Comparison of ENCODE assay signal across 10 mouse cellular contexts in genomic region chr11:30243591-30243990, GRCm38 (mm10). TPM values are rescaled to one million over a fixed set of nuclear protein-coding genes. Genes with fewer than 3 reads are reported as not detected.
A peak's percentile ranks its signal among the peaks of the same experiment; 100 is the strongest.
DNase-seq lines count a peak whose midpoint lies in the region; ATAC-seq and TF ChIP-seq lines count a peak whose summit lies in the region.
"Had no signal": no experiment of that assay in that cellular context is flagged by ENCODE, and none has a peak within 500 bp of the region (broad histone marks: within the 10 kb centered on the region; RNA-seq: fewer than 3 reads in every experiment).

No protein-coding gene starts in this region.

- no peak for TF ChIP-seq POLR2A in limb, embryonic 14.5 days (IDR thresholded peaks at IDR 0.05; ENCODE audit: borderline replicate concordance, extremely low read depth, insufficient read depth, insufficient read length)

- no peaks in the 10 kb centered on the region for H3K9me3 ChIP-seq in forebrain, embryonic 15.5 days
- H3K9me3 ChIP-seq in forebrain, embryonic 11.5 days (ENCODE audit: control insufficient read depth, low read length) = no peaks in the 10 kb centered on the region
- no peaks in the 10 kb centered on the region for H3K9me3 ChIP-seq in heart, embryonic 16.5 days (replicated peaks; ENCODE audit: control insufficient read depth, low read length)
- no peaks in the 10 kb centered on the region for H3K9me3 ChIP-seq in limb, embryonic 14.5 days (ENCODE audit: control insufficient read depth, low read length)
- H3K9me3 ChIP-seq in liver, postnatal 0 days (ENCODE audit: low read length) = no peaks in the 10 kb centered on the region
- H3K9me3 ChIP-seq: liver, embryonic 15.5 days had no signal

- no peak overlapping the region for H3K4me3 ChIP-seq in forebrain, embryonic 15.5 days
- H3K4me3 ChIP-seq in forebrain, embryonic 11.5 days (ENCODE audit: low read depth, low read length) = no peak overlapping the region
- H3K4me3 ChIP-seq in heart, embryonic 16.5 days (ENCODE audit: low read length) = no peak overlapping the region
- no peak overlapping the region for H3K4me3 ChIP-seq in limb, embryonic 14.5 days (replicated peaks; ENCODE audit: low read length)
- no peak overlapping the region for H3K4me3 ChIP-seq in liver, postnatal 0 days (ENCODE audit: low read depth, low read length)
- H3K4me3 ChIP-seq: liver, embryonic 15.5 days had no signal

- DNase-seq in forebrain, embryonic 11.5 days (ENCODE audit: low spot score) = no peak
- peak; percentile 96 for DNase-seq in Muller cell, postnatal 12 days (ENCODE audit: inconsistent ontology term)
- DNase-seq in cerebellum, postnatal 10 days = peak; percentile 76 to 80
- peak; percentile 72 for DNase-seq in limb, embryonic 14.5 days (ENCODE audit: low spot score)
- peak; percentile 26 for DNase-seq in telencephalon, adult 2 months (ENCODE audit: low read depth, low spot score)
- DNase-seq in liver, postnatal 0 days = no peak

- H3K27ac ChIP-seq in forebrain, embryonic 15.5 days (replicated peaks) = 0 out of 2 replicates have a peak overlapping the region, but pooled peaks have one; percentile 56
- no peak overlapping the region for H3K27ac ChIP-seq in forebrain, embryonic 11.5 days (ENCODE audit: low read depth, low read length)
- peak overlapping the region; percentile 82 for H3K27ac ChIP-seq in heart, embryonic 16.5 days (ENCODE audit: low read length)
- H3K27ac ChIP-seq in limb, embryonic 14.5 days (replicated peaks; ENCODE audit: low read depth, low read length) = no peak overlapping the region
- no peak overlapping the region for H3K27ac ChIP-seq in liver, postnatal 0 days (ENCODE audit: low read depth)
- H3K27ac ChIP-seq: liver, embryonic 15.5 days had no signal

- TF ChIP-seq EP300 in liver, postnatal 0 days (IDR thresholded peaks at IDR 0.05; ENCODE audit: low read depth) = no peak

- TF ChIP-seq CTCF in liver, postnatal 0 days (IDR thresholded peaks at IDR 0.05; ENCODE audit: low read depth) = no peak

- no peaks in the 10 kb centered on the region for H3K36me3 ChIP-seq in forebrain, embryonic 15.5 days
- H3K36me3 ChIP-seq in forebrain, embryonic 11.5 days (ENCODE audit: control insufficient read depth, insufficient read depth, low read length) = no peaks in the 10 kb centered on the region
- H3K36me3 ChIP-seq in heart, embryonic 16.5 days (ENCODE audit: control insufficient read depth, insufficient read depth) = peaks cover 5% of the 10 kb centered on the region; the same call in 1 of the 2 replicates
- H3K36me3 ChIP-seq in limb, embryonic 14.5 days (ENCODE audit: control insufficient read depth, insufficient read depth, low read length) = no peaks in the 10 kb centered on the region
- no peaks in the 10 kb centered on the region for H3K36me3 ChIP-seq in liver, postnatal 0 days (replicated peaks; ENCODE audit: insufficient read depth, low read length)
- H3K36me3 ChIP-seq: liver, embryonic 15.5 days had no signal

- peak; percentile 81 for ATAC-seq in forebrain, embryonic 15.5 days (replicated peaks)
- no peak for ATAC-seq in forebrain, embryonic 11.5 days (replicated peaks; ENCODE audit: low FRiP score)
- ATAC-seq in heart, embryonic 16.5 days (replicated peaks; ENCODE audit: extremely low read depth, insufficient read depth, low FRiP score) = peak; percentile 75
- peak; percentile 42; the same call in 1 of the 2 replicates for ATAC-seq in limb, embryonic 14.5 days (ENCODE audit: low FRiP score, low read depth)
- no peak for ATAC-seq in liver, postnatal 0 days

- WGBS in forebrain, embryonic 15.5 days = 38% methylated on average over 3 of the region's 3 CpGs
- 69% methylated on average over 3 of the region's 3 CpGs for WGBS in forebrain, embryonic 11.5 days
- 21% methylated on average over 3 of the region's 3 CpGs for WGBS in heart, embryonic 16.5 days
- WGBS in limb, embryonic 14.5 days = 68% methylated on average over 3 of the region's 3 CpGs
- 73% methylated on average over 3 of the region's 3 CpGs for WGBS in liver, postnatal 0 days (ENCODE audit: insufficient replicate concordance)

- no peaks in the 10 kb centered on the region for H3K27me3 ChIP-seq in forebrain, embryonic 15.5 days
- no peaks in the 10 kb centered on the region for H3K27me3 ChIP-seq in forebrain, embryonic 11.5 days (ENCODE audit: control insufficient read depth, insufficient read depth, low read length)
- no peaks in the 10 kb centered on the region for H3K27me3 ChIP-seq in heart, embryonic 16.5 days (ENCODE audit: control insufficient read depth, insufficient read depth, low read length)
- H3K27me3 ChIP-seq in limb, embryonic 14.5 days (ENCODE audit: control insufficient read depth, insufficient read depth, low read length) = no peaks in the 10 kb centered on the region
- no peaks in the 10 kb centered on the region for H3K27me3 ChIP-seq in liver, postnatal 0 days (ENCODE audit: insufficient read depth, low read length)
- H3K27me3 ChIP-seq: CH12.LX; liver, embryonic 15.5 days had no signal

- H3K4me1 ChIP-seq in forebrain, embryonic 15.5 days = peaks cover 18% of the 10 kb centered on the region
- no peaks in the 10 kb centered on the region for H3K4me1 ChIP-seq in forebrain, embryonic 11.5 days (replicated peaks; ENCODE audit: control insufficient read depth, insufficient read depth, low read length)
- peaks cover 72% of the 10 kb centered on the region for H3K4me1 ChIP-seq in heart, embryonic 16.5 days (ENCODE audit: control insufficient read depth, insufficient read depth, low read length)
- peaks cover 6% of the 10 kb centered on the region for H3K4me1 ChIP-seq in limb, embryonic 14.5 days (ENCODE audit: control insufficient read depth, insufficient read depth, low read length)
- H3K4me1 ChIP-seq in liver, postnatal 0 days (ENCODE audit: insufficient read depth) = no peaks in the 10 kb centered on the region
- H3K4me1 ChIP-seq: liver, embryonic 15.5 days had no signal

- H3K4me2 ChIP-seq in forebrain, embryonic 15.5 days (replicated peaks) = no peak overlapping the region
- no peak overlapping the region for H3K4me2 ChIP-seq in forebrain, embryonic 11.5 days (ENCODE audit: low read depth, low read length, severe bottlenecking)
- peak overlapping the region; percentile 38 for H3K4me2 ChIP-seq in heart, embryonic 16.5 days (ENCODE audit: low read depth, low read length)
- no peak overlapping the region for H3K4me2 ChIP-seq in limb, embryonic 14.5 days (replicated peaks; ENCODE audit: low read depth, low read length, severe bottlenecking)
- no peak overlapping the region for H3K4me2 ChIP-seq in liver, postnatal 0 days (ENCODE audit: low read depth, low read length)
- H3K4me2 ChIP-seq: liver, embryonic 15.5 days had no signal

- H3K9ac ChIP-seq in forebrain, embryonic 15.5 days (replicated peaks) = no peak overlapping the region
- H3K9ac ChIP-seq in forebrain, embryonic 11.5 days (ENCODE audit: low read length) = no peak overlapping the region
- no peak overlapping the region for H3K9ac ChIP-seq in heart, embryonic 16.5 days (ENCODE audit: low read length)
- no peak overlapping the region for H3K9ac ChIP-seq in limb, embryonic 14.5 days (ENCODE audit: low read depth, low read length, severe bottlenecking)
- H3K9ac ChIP-seq in liver, postnatal 0 days (replicated peaks) = no peak overlapping the region
- H3K9ac ChIP-seq: liver, embryonic 15.5 days had no signal

RNA-seq across cellular contexts. Expression of gene Sptbn1, which starts 24.4 kb away (rescaled TPM):
- 125 and 134 TPM in 2 replicates for polyA plus RNA-seq in forebrain, embryonic 15.5 days (2015; fragmentation: Nextera tagmentation; extraction: Ambion mirVana)
- polyA plus RNA-seq in forebrain, embryonic 11.5 days (2014; fragmentation: Nextera tagmentation; extraction: Ambion mirVana) = 74.8 and 77.2 TPM in 2 replicates
- polyA plus RNA-seq in heart, embryonic 16.5 days (2015; fragmentation: Nextera tagmentation; extraction: Ambion mirVana) = 164 and 178 TPM in 2 replicates
- polyA plus RNA-seq in limb, embryonic 14.5 days (2012; rRNA removed) = 92.0 and 101 TPM in 2 replicates
- polyA plus RNA-seq in limb, embryonic 14.5 days (2014; fragmentation: Nextera tagmentation; extraction: Ambion mirVana) = 117 and 120 TPM in 2 replicates
- polyA plus RNA-seq in liver, postnatal 0 days (2015; fragmentation: Nextera tagmentation; extraction: Ambion mirVana) = 18.9 and 19.2 TPM in 2 replicates

Comparison
In these comparisons a context has a peak if more than half of its experiments do, and no peak if none do; other contexts are left out.
1. ATAC-seq: peak in forebrain, embryonic 15.5 days (single experiment), heart, embryonic 16.5 days (single experiment) and limb, embryonic 14.5 days (single experiment); none in forebrain, embryonic 11.5 days (single experiment) and liver, postnatal 0 days (single experiment).
2. H3K27ac ChIP-seq: peak in forebrain, embryonic 15.5 days (single experiment) and heart, embryonic 16.5 days (single experiment); none in forebrain, embryonic 11.5 days (single experiment), limb, embryonic 14.5 days (single experiment) and liver, postnatal 0 days (single experiment).
3. DNase-seq: peak in Muller cell, postnatal 12 days (single experiment), cerebellum, postnatal 10 days (2 of 2), limb, embryonic 14.5 days (single experiment) and telencephalon, adult 2 months (single experiment); none in forebrain, embryonic 11.5 days (single experiment) and liver, postnatal 0 days (single experiment).